Mouse (Mus musculus): ENCODE results near the gene Fam240a. TPM values are rescaled to one million over a fixed set of nuclear protein-coding genes. Genes with fewer than 3 reads are reported as not detected.
A peak's percentile ranks its signal among the peaks of the same experiment; 100 is the strongest.

Gene Fam240a
- not detected for total RNA-seq (2021)

GRCm38 (mm10) chr9:110916786-110917185 is at the start of gene Fam240a:
Gene Fam240a, minus strand, starts transcription at chr9:110916861.
- no peak for DNase-seq (ENCODE audit: extremely low spot score in 1 of 2, low spot score in 1 of 2)

GRCm38 (mm10) chr9:110965910-110966231 is 49.2 kb upstream of the Fam240a start:
- DNase-seq (ENCODE audit: extremely low spot score in 1 of 2, low spot score in 1 of 2) = no peak

- no peak for DNase-seq (ENCODE audit: extremely low spot score in 1 of 2, low spot score in 1 of 2)
These were observed 48.6 kb upstream of the Fam240a start for GRCm38 (mm10) chr9:110965062-110965909.

- no peak for DNase-seq (ENCODE audit: extremely low spot score in 1 of 2, low spot score in 1 of 2)
These were observed 47.0 kb upstream of the Fam240a start for GRCm38 (mm10) chr9:110963566-110964115.

- no peak for DNase-seq (ENCODE audit: extremely low spot score in 1 of 2, low spot score in 1 of 2)
These were observed 44.7 kb upstream of the Fam240a start for GRCm38 (mm10) chr9:110961386-110961785.

GRCm38 (mm10) chr9:110960230-110961149 is 43.8 kb upstream of the Fam240a start:
- DNase-seq (ENCODE audit: extremely low spot score in 1 of 2, low spot score in 1 of 2) = no peak

GRCm38 (mm10) chr9:110959669-110960068 is 43.0 kb upstream of the Fam240a start:
- DNase-seq (ENCODE audit: extremely low spot score in 1 of 2, low spot score in 1 of 2) = no peak

GRCm38 (mm10) chr9:110955962-110956361 is 39.3 kb upstream of the Fam240a start:
- no peak for DNase-seq (ENCODE audit: extremely low spot score in 1 of 2, low spot score in 1 of 2)

- no peak for DNase-seq (ENCODE audit: extremely low spot score in 1 of 2, low spot score in 1 of 2)
These were observed 38.2 kb upstream of the Fam240a start for GRCm38 (mm10) chr9:110954681-110955445.

- DNase-seq (ENCODE audit: extremely low spot score in 1 of 2, low spot score in 1 of 2) = peak; percentile 59 to 81
These were observed 37.1 kb upstream of the Fam240a start for GRCm38 (mm10) chr9:110953550-110954461.

GRCm38 (mm10) chr9:110952931-110953549 is 36.4 kb upstream of the Fam240a start:
- DNase-seq (ENCODE audit: extremely low spot score in 1 of 2, low spot score in 1 of 2) = no peak

- DNase-seq (ENCODE audit: extremely low spot score in 1 of 2, low spot score in 1 of 2) = no peak
These were observed 35.7 kb upstream of the Fam240a start for GRCm38 (mm10) chr9:110952398-110952797.

- no peak for DNase-seq (ENCODE audit: extremely low spot score in 1 of 2, low spot score in 1 of 2)
These were observed 35.2 kb upstream of the Fam240a start for GRCm38 (mm10) chr9:110951866-110952265.

GRCm38 (mm10) chr9:110951397-110951796 is 34.7 kb upstream of the Fam240a start, which contains the start of gene Lrrc2:
Gene Lrrc2, plus strand, starts transcription at chr9:110951545.
- no peak for DNase-seq (ENCODE audit: extremely low spot score in 1 of 2, low spot score in 1 of 2)

- no peak for DNase-seq (ENCODE audit: extremely low spot score in 1 of 2, low spot score in 1 of 2)
These were observed 33.4 kb upstream of the Fam240a start for GRCm38 (mm10) chr9:110950109-110950508.

GRCm38 (mm10) chr9:110948813-110949310 is 32.2 kb upstream of the Fam240a start:
- DNase-seq (ENCODE audit: extremely low spot score in 1 of 2, low spot score in 1 of 2) = no peak

- DNase-seq (ENCODE audit: extremely low spot score in 1 of 2, low spot score in 1 of 2) = no peak
These were observed 31.2 kb upstream of the Fam240a start for GRCm38 (mm10) chr9:110947900-110948299.

GRCm38 (mm10) chr9:110947261-110947661 is 30.6 kb upstream of the Fam240a start:
- DNase-seq (ENCODE audit: extremely low spot score in 1 of 2, low spot score in 1 of 2) = no peak
